Mouse (Mus musculus) forebrain, embryonic 14.5 days (tissue): ENCODE measurements around the gene Nol6. TPM values are rescaled to one million over a fixed set of nuclear protein-coding genes. Genes with fewer than 3 reads are reported as not detected.

ENCODE experiments used
- ATAC-seq: fragments of 200-750 bp; cut with Nextera tagmentation; 2 replicates; pipeline ENCODE4 v1.8.0; 2017; ENCODE audit warnings: mild to moderate bottlenecking, moderate library complexity
- DNase-seq: peaks from one replicate; pipeline ENCODE4 v3.0.0-alpha.2; 2015; ENCODE audit warnings: low spot score
- H3K27ac ChIP-seq: fragments of 300-500 bp; sonication (generic); 2 replicates; pipeline ENCODE4 v1.5.1; 2014; ENCODE audit warnings: low read depth, mild to moderate bottlenecking, control low read depth, low read length, moderate library complexity
- H3K27me3 ChIP-seq: fragments of 300-500 bp; sonication (generic); replicated peaks from 2 replicates; pipeline ENCODE4 v1.6.1; 2014; ENCODE audit warnings: low read length, control low read depth, mixed read lengths; ENCODE audit not compliant: control insufficient read depth, insufficient read depth
- H3K36me3 ChIP-seq: fragments of 300-500 bp; sonication (generic); 2 replicates; pipeline ENCODE4 v1.6.1; 2014; ENCODE audit warnings: low read length, control low read depth; ENCODE audit not compliant: control insufficient read depth, insufficient read depth
- H3K4me1 ChIP-seq: fragments of 300-500 bp; sonication (generic); 2 replicates; pipeline ENCODE4 v1.6.1; 2014; ENCODE audit warnings: antibody characterized with exemption, low read length, control low read depth; ENCODE audit not compliant: control insufficient read depth, insufficient read depth
- H3K4me2 ChIP-seq: fragments of 300-500 bp; sonication (generic); 2 replicates; pipeline ENCODE4 v1.6.1; 2014; ENCODE audit warnings: mild to moderate bottlenecking, control low read depth, low read length
- H3K4me3 ChIP-seq: fragments of 300-500 bp; sonication (generic); 2 replicates; pipeline ENCODE4 v1.5.1; 2014; ENCODE audit warnings: low read depth, low read length, control low read depth
- H3K9ac ChIP-seq: fragments of 300-500 bp; sonication (generic); 2 replicates; pipeline ENCODE4 v1.6.1; 2014; ENCODE audit warnings: mild to moderate bottlenecking, low read length, control low read depth, moderate library complexity
- H3K9me3 ChIP-seq: fragments of 300-500 bp; sonication (generic); replicated peaks from 2 replicates; pipeline ENCODE4 v1.6.1; 2016; ENCODE audit warnings: low read length, control low read depth, mixed read lengths; ENCODE audit not compliant: control insufficient read depth
- WGBS: fragments of 180-500 bp; shearing (Covaris S2); extraction: QIAGEN DNeasy Blood & Tissue Kit; methylation state at CpG from one replicate; pipeline ENCODE4 v1.1.7; 2014; 5-methylcytosine and 5-hydroxymethylcytosine counted together
- polyA plus RNA-seq: library from polyadenylated mRNA; unstranded; fragments of >200 nt; fragmentation: Nextera tagmentation; extraction: Ambion mirVana; gene quantifications from 2 replicates; pipeline ENCODE4 v1.2.1, GENCODE M21; 2014

Nol6 gene
- polyA plus RNA-seq, 1 experiment from 2014 or later: 23.8 TPM

DNA sequence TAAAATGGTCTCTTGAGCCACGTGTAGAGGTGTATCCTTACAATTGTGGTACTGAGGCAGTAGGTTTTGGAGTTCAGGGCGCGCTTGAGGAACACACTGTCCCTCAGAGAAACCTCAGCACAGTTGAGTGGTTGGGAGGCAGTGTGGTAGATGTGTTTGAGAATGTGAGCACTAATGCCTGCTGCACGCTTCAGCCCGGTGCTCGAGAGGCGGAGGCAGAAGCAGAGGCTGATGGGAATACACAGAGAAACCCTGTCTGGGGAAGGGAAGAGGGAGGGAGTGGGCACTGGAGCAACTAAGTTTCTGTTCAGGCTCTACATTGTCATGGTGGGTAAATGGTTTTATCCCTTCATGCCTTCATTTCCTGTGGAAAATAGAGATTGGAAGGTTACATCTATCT, 26.9 kb upstream of the Nol6 start:
- Histone ChIP-seq H3K4me3 (no peak overlapping the region), H3K4me1 (no peaks in the 10 kb centered on the region), H3K4me2 (no peak overlapping the region), H3K9me3 (no peaks in the 10 kb centered on the region), H3K27me3 (no peaks in the 10 kb centered on the region), H3K27ac (no peak overlapping the region), H3K36me3 (no peaks in the 10 kb centered on the region), H3K9ac (no peak overlapping the region)
- 90% methylated on average over 7 of the region's 7 CpGs for WGBS
- no peak for DNase-seq
- ATAC-seq: no peak

DNA sequence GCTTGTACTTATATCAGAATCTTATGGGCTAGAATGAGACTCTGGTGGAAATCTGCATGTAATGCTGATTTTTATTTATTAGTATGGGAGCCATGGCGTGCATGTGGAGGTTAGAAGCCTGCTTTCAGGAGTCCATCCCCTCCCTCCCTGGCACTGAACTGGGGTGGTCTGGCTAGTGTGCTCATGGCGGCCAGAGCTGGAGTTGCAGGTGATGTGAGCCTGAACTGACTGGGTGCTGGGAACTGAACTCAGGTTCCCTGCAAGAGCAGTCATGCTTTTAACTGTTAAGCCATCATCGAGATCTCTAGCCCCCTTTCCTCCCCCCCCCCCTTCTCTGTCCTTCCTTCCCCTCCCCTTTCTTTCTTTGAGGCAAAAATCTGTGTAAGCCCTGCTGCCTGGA, 25.6 kb upstream of the Nol6 start:
- 85% methylated on average over 3 of the region's 3 CpGs for WGBS
- no peak for DNase-seq
- H3K36me3 ChIP-seq: 0 out of 2 replicates have a peak, but pooled peaks cover 2% of the 10 kb centered on the region
- H3K4me1 ChIP-seq: no peaks in the 10 kb centered on the region
- no peak for ATAC-seq
- no peak overlapping the region for H3K4me3 ChIP-seq
- no peak overlapping the region for H3K4me2 ChIP-seq
- no peaks in the 10 kb centered on the region for H3K9me3 ChIP-seq
- H3K9ac ChIP-seq: no peak overlapping the region
- H3K27ac ChIP-seq: no peak overlapping the region
- no peaks in the 10 kb centered on the region for H3K27me3 ChIP-seq

DNA sequence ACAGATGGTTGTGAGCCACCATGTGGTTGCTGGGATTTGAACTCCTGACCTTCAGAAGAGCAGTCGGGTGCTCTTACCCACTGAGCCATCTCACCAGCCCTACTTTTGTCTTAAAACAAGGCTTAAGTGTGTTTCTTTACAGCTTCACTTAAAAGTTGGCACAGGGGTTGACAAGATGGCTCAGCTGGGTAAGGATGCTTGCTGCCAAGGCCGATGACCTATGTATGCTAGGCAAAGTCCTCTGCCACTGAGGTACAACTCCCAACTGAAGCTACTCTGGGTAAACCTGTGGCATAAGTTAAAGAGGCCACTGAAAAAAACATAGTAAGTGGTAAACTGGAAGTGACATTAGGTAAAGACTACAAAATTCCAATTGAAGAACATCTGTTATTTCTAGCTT, 18.3 kb upstream of the Nol6 start:
- Histone ChIP-seq H3K27me3 (no peaks in the 10 kb centered on the region), H3K9me3 (no peaks in the 10 kb centered on the region), H3K4me1 (no peaks in the 10 kb centered on the region), H3K4me3 (no peak overlapping the region), H3K9ac (no peak overlapping the region), H3K4me2 (no peak overlapping the region), H3K36me3 (peaks cover 16% of the 10 kb centered on the region; the same call in 1 of the 2 replicates), H3K27ac (no peak overlapping the region)
- 90% methylated on average over 2 of the region's 2 CpGs for WGBS
- DNase-seq (no peak), ATAC-seq (no peak)

DNA sequence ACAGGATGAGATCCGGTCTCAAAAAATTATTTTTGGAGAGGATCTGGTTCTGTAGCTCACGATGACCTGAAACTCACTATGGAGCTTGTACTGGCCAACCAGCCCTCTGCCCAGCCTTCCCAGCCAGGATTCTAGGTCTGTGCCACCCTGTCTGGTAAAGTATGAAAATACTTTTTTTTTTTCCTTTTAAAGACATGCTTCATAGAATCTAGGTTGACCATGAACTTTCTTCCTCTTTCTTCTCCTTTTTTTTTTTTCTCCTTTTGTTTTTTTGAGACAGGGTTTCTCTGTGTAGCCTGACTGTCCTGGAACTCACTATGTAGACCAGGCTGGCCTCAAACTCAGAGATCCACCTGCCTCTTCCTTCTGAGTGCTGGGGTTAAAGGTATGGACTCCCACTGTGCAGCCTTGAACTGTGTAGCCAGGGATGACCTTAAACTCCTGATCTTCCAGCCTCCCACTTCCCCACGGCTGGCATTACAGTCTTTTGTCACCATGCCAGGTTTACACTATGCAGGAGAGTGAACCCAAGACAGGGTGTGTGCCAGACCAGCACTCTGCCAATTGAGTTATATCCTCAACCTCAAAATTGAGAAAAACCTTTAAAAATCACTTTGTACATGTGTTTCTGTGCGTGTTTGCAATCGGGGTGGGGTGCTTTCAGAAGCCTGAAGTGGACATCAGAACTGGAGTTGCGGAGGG, 16.1 kb upstream of the Nol6 start:
- Histone ChIP-seq H3K4me2 (no peak overlapping the region), H3K9ac (no peak overlapping the region), H3K27ac (no peak overlapping the region), H3K36me3 (peaks cover 16% of the 10 kb centered on the region; the same call in 1 of the 2 replicates), H3K4me3 (no peak overlapping the region), H3K9me3 (no peaks in the 10 kb centered on the region), H3K4me1 (0 out of 2 replicates have a peak, but pooled peaks cover 3% of the 10 kb centered on the region), H3K27me3 (no peaks in the 10 kb centered on the region)
- ATAC-seq (no peak), DNase-seq (no peak)
- WGBS: 89% methylated on average over 6 of the region's 6 CpGs

DNA sequence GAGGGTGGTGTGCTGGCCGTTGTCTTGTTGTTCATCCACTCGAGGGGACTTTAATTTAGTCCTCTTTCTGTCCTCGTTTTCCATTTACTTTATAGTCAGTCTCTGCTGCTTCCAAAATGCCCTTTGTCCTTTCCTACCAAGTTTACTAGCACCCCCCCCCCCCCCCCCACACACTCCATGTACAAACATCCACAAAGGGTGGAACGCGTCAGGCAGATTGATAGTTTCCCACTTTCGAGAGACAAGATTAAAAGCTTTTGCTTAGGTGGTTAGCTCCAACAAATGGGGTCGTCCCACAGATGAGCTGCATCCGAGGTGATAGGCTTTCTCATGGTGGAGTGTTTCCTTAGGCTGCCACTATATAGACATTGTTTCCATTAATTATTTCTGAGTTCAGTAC, 12.6 kb upstream of the Nol6 start:
- Histone ChIP-seq H3K4me3 (peak overlapping the region; percentile 95), H3K27me3 (no peaks in the 10 kb centered on the region), H3K4me1 (0 out of 2 replicates have a peak, but pooled peaks cover 3% of the 10 kb centered on the region), H3K9me3 (no peaks in the 10 kb centered on the region), H3K4me2 (peak overlapping the region; percentile 63), H3K36me3 (peaks cover 6% of the 10 kb centered on the region; the same call in 1 of the 2 replicates), H3K27ac (peak overlapping the region; percentile 99), H3K9ac (peak overlapping the region; percentile 99)
- DNase-seq (peak; percentile 7), ATAC-seq (no peak)
- 0% methylated on average over 8 of the region's 8 CpGs for WGBS

DNA sequence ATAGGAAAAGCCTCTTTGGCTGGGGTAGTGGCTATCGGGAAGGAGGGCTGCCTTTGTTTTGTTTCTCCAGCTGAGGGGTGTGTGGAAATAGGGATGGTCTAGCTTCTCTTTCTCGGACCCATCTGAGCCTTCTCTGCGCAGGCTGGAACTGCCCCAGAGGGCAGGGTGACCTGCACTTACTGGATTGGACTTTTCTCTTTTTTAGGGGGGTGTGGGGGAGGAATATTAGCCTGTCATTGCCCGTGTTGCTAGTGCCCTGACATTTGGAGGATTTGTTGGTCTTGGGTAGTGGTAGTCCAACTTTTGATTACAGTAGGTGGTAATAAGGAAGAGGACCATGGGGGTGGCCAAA, 12.2 kb upstream of the Nol6 start:
- no peaks in the 10 kb centered on the region for H3K9me3 ChIP-seq
- peak overlapping the region; percentile 63 for H3K4me2 ChIP-seq
- peaks cover 6% of the 10 kb centered on the region; the same call in 1 of the 2 replicates for H3K36me3 ChIP-seq
- DNase-seq (no peak), ATAC-seq (peak; percentile 16)
- H3K4me1 ChIP-seq: 0 out of 2 replicates have a peak, but pooled peaks cover 3% of the 10 kb centered on the region
- peak overlapping the region; percentile 99 for H3K27ac ChIP-seq
- no peaks in the 10 kb centered on the region for H3K27me3 ChIP-seq
- H3K4me3 ChIP-seq: peak overlapping the region; percentile 95
- WGBS: 0% methylated on average over 4 of the region's 4 CpGs
- peak overlapping the region; percentile 99 for H3K9ac ChIP-seq

DNA sequence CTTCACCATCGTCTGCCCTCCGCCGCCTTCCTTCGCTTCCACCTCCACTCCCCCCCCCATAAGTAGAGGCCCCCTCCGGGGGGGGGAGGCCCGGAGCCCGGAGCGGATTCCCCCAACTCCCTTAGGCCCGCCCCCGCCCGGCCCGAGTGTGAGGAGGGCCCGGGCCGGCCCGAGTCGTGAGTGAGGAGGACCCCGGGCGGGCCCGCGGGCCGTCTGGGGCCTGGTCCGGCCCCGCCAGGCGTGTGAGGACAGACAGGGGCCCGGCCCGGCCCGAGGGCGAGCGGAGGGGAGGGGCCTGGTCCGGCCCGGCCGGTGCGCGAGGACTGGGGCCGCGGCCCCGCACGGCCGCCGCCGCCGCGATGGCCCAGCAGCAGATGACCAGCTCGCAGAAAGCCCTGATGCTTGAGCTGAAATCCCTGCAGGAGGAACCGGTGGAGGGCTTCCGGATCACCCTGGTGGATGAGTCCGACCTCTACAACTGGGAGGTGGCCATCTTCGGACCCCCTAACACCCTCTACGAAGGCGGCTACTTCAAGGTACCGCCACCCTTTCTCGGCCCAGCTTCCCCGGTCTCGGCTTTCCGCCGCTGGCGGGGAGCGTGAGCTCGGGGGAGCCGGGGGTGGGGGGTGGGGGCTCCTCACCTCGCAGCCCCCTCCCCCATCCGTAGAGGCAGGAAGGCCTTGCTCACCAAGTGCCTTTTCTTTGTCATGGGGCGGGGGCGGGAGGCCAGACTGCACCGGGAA, 11.6 kb upstream of the Nol6 start, which contains the start of gene Ube2r2:
Ube2r2 (plus strand) TSS at position 33 of the 743 bp plus-strand sequence.
- Histone ChIP-seq H3K27ac (peak within 1 kb of the TSS; percentile 99), H3K4me2 (peak within 1 kb of the TSS; percentile 73), H3K4me3 (peak within 1 kb of the TSS; percentile 95), H3K9me3 (no peaks in the 10 kb centered on the region), H3K27me3 (no peaks in the 10 kb centered on the region), H3K36me3 (peaks cover 6% of the 10 kb centered on the region; the same call in 1 of the 2 replicates), H3K9ac (peak within 1 kb of the TSS; percentile 99), H3K4me1 (0 out of 2 replicates have a peak, but pooled peaks cover 3% of the 10 kb centered on the region)
- ATAC-seq: peak; percentile 74
- WGBS: 0% methylated on average over 56 of the region's 65 CpGs
- peak; percentile 75 for DNase-seq

DNA sequence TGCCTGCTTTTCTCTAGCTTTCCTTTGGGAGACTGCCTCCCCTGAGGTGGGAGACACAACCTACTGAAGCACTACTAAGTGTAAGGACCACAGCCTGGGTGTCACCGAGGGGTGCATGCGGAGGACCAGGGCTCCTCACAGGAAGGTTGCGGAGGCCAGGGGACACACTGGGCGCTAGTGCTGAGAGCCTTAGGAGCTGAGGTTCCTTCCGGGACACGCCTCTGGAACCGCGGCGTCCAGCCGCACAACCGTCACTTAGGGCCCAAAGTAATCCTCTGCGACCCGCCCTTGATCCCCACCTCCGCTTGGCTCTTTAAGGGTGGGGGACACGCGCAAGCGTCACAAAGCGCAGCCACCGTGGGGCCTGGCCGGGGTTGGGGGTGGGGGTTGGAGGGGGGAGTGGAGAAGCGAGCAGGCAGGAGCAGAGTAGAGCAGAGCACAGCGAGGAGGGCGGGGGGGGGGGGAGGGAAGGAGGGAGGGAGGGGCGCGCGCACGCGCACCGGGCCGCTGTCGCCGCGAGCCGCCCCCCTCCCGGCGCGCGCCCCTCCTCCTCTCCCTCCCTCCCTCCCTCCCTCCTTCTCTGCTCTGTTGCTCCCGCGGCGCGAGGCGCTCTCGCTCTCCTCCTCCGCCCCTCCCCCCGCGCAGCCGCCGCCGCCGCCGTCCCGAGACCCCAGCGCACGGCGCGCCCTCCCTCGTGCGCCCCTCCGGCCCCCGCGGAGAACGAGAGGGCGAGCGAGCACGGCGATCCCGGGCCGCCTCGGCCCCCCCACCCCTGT, 10.9 kb upstream of the Nol6 start:
- H3K36me3 ChIP-seq: no peaks in the 10 kb centered on the region
- no peaks in the 10 kb centered on the region for H3K9me3 ChIP-seq
- H3K4me3 ChIP-seq: peak overlapping the region; percentile 95
- peak overlapping the region; percentile 99 for H3K9ac ChIP-seq
- peak; percentile 94 for ATAC-seq
- peak overlapping the region; percentile 99 for H3K27ac ChIP-seq
- WGBS: under 1% methylated on average over 23 of the region's 70 CpGs
- peak overlapping the region; percentile 73 for H3K4me2 ChIP-seq
- H3K4me1 ChIP-seq: 0 out of 2 replicates have a peak, but pooled peaks cover 3% of the 10 kb centered on the region
- peak; percentile 93 for DNase-seq
- H3K27me3 ChIP-seq: no peaks in the 10 kb centered on the region
